Mouse (Mus musculus) spleen, adult 2 months (tissue): ENCODE results near the gene Pdk2. TPM values are rescaled to one million over a fixed set of nuclear protein-coding genes. Genes with fewer than 3 reads are reported as not detected.

Experiments
- DNase-seq, 2 experiments: peaks; one replicate each; pipeline versions ENCODE4 v3.0.0 to v3.0.0-alpha.2; 2012 to 2021; ENCODE audit warnings: low spot score in 2 of 2, low read depth in 1 of 2
- H3K27ac ChIP-seq: fragments of 200-500 bp; 2 replicates; pipeline ENCODE4 v1.5.1; 2012; ENCODE audit warnings: low read length, inconsistent platforms; ENCODE audit not compliant: insufficient read depth
- H3K27me3 ChIP-seq: fragments of 200-500 bp; 2 replicates; pipeline ENCODE4 v1.6.1; 2012; ENCODE audit warnings: mild to moderate bottlenecking, moderate library complexity, low read length, inconsistent platforms; ENCODE audit not compliant: control insufficient read depth, insufficient read depth
- H3K36me3 ChIP-seq: fragments of 200-500 bp; 2 replicates; pipeline ENCODE4 v1.6.1; 2012; ENCODE audit warnings: mild to moderate bottlenecking, low read length, inconsistent platforms; ENCODE audit not compliant: control insufficient read depth, insufficient read depth
- H3K4me1 ChIP-seq: fragments of 200-500 bp; 2 replicates; pipeline ENCODE4 v1.6.1; 2011; ENCODE audit warnings: inconsistent platforms; ENCODE audit not compliant: control insufficient read depth, insufficient read depth, insufficient read length
- H3K4me3 ChIP-seq: fragments of 200-500 bp; 2 replicates; pipeline ENCODE4 v1.5.1; 2011; ENCODE audit warnings: mild to moderate bottlenecking, inconsistent platforms; ENCODE audit not compliant: insufficient read depth, insufficient read length; ENCODE audit errors: extremely low read depth
- CTCF ChIP-seq: fragments of 200-500 bp; IDR thresholded peaks from 2 replicates; pipeline ENCODE4 v1.5.1; 2011; ENCODE audit warnings: mild to moderate bottlenecking, inconsistent platforms; ENCODE audit not compliant: insufficient read depth, insufficient read length, insufficient replicate concordance; ENCODE audit errors: extremely low read depth
- POLR2A ChIP-seq: fragments of 200-500 bp; IDR thresholded peaks from 2 replicates; pipeline ENCODE4 v1.6.1; 2011; ENCODE audit warnings: low read depth, low read length, inconsistent platforms
- WGBS: fragments of 180-500 bp; shearing (Covaris S2); methylation state at CpG from one replicate; pipeline ENCODE4 v1.1.7; 2018; 5-methylcytosine and 5-hydroxymethylcytosine counted together
- polyA plus RNA-seq: library from polyadenylated mRNA; depleted of rRNA; stranded (reverse); fragments of >200 nt; gene quantifications from 2 replicates; pipeline ENCODE4 v1.2.3, GENCODE M21; 2012

The Pdk2 gene
- polyA plus RNA-seq, 1 experiment = 13.8 TPM

- Histone ChIP-seq H3K4me3 (no peak overlapping the region), H3K27me3 (peaks cover 8% of the 10 kb centered on the region)
These were observed 31.0 kb upstream of the Pdk2 start for GRCm38 (mm10) chr11:95072136-95072535.

GRCm38 (mm10) chr11:95071266-95071665, 30.1 kb upstream of the Pdk2 start:
- WGBS = 75% methylated on average over 7 of the region's 7 CpGs
- DNase-seq = no peak
- Histone ChIP-seq H3K27ac (no peak overlapping the region), H3K36me3 (no peaks in the 10 kb centered on the region), H3K4me1 (no peaks in the 10 kb centered on the region; the same call in 1 of the 2 replicates), H3K27me3 (peaks cover 2% of the 10 kb centered on the region; the same call in 1 of the 2 replicates), H3K4me3 (no peak overlapping the region)
- TF ChIP-seq POLR2A = no peak
- TF ChIP-seq CTCF = no peak

More at GRCm38 (mm10) chr11:95072136-95072535, 31.0 kb upstream of the Pdk2 start:
- Histone ChIP-seq H3K27ac (no peak overlapping the region), H3K36me3 (no peaks in the 10 kb centered on the region), H3K4me1 (no peaks in the 10 kb centered on the region; the same call in 1 of the 2 replicates)
- no peak for DNase-seq
- WGBS = 82% methylated on average over 8 of the region's 8 CpGs
- TF ChIP-seq POLR2A = no peak
- no peak for TF ChIP-seq CTCF

GRCm38 (mm10) chr11:95070140-95071107, 29.3 kb upstream of the Pdk2 start:
- H3K27me3 ChIP-seq = peaks cover 2% of the 10 kb centered on the region; the same call in 1 of the 2 replicates
- DNase-seq = no peak
- H3K27ac ChIP-seq = no peak overlapping the region
- H3K4me1 ChIP-seq = no peaks in the 10 kb centered on the region
- H3K4me3 ChIP-seq = no peak overlapping the region
- 79% methylated on average over 8 of the region's 8 CpGs for WGBS
- TF ChIP-seq CTCF (no peak), POLR2A (no peak)
- H3K36me3 ChIP-seq = no peaks in the 10 kb centered on the region

- 86% methylated on average over 10 of the region's 10 CpGs for WGBS
- no peaks in the 10 kb centered on the region for H3K4me1 ChIP-seq
- no peaks in the 10 kb centered on the region for H3K36me3 ChIP-seq
- H3K27me3 ChIP-seq = no peaks in the 10 kb centered on the region
- no peak for TF ChIP-seq POLR2A
- no peak for TF ChIP-seq CTCF
- no peak overlapping the region for H3K27ac ChIP-seq
- no peak overlapping the region for H3K4me3 ChIP-seq
- DNase-seq = no peak
These were observed 28.2 kb upstream of the Pdk2 start for GRCm38 (mm10) chr11:95069226-95069957.

GRCm38 (mm10) chr11:95056768-95057501, 15.8 kb upstream of the Pdk2 start:
- no peaks in the 10 kb centered on the region for H3K27me3 ChIP-seq
- no peaks in the 10 kb centered on the region for H3K36me3 ChIP-seq
- H3K4me1 ChIP-seq = no peaks in the 10 kb centered on the region
- TF ChIP-seq POLR2A = no peak
- TF ChIP-seq CTCF = no peak
- H3K27ac ChIP-seq = no peak overlapping the region
- no peak for DNase-seq
- H3K4me3 ChIP-seq = no peak overlapping the region
- WGBS = 62% methylated on average over 19 of the region's 19 CpGs

GRCm38 (mm10) chr11:95053062-95053461, 11.9 kb upstream of the Pdk2 start:
- Histone ChIP-seq H3K36me3 (no peaks in the 10 kb centered on the region), H3K27me3 (no peaks in the 10 kb centered on the region), H3K4me3 (no peak overlapping the region), H3K4me1 (no peaks in the 10 kb centered on the region), H3K27ac (no peak overlapping the region)
- WGBS = 80% methylated on average over 9 of the region's 9 CpGs
- TF ChIP-seq POLR2A = no peak
- no peak for TF ChIP-seq CTCF
- DNase-seq = no peak
